Mouse (Mus musculus) lung, embryonic 15.5 days (tissue): ENCODE results near the gene Dock10. TPM values are rescaled to one million over a fixed set of nuclear protein-coding genes. Genes with fewer than 3 reads are reported as not detected.

Experiments used
- ATAC-seq: fragments of 200-750 bp; cut with Nextera tagmentation; 2 replicates; pipeline ENCODE4 v1.8.0; 2017; ENCODE audit warnings: moderate number of reproducible peaks, borderline replicate concordance; ENCODE audit not compliant: low FRiP score, low TSS enrichment; ENCODE audit errors: extremely low read depth
- H3K27ac ChIP-seq: fragments of 300-500 bp; sonication (generic); 2 replicates; pipeline ENCODE4 v1.5.1; 2015; ENCODE audit warnings: moderate library complexity, mild to moderate bottlenecking, inconsistent platforms
- H3K27me3 ChIP-seq: fragments of 300-500 bp; sonication (generic); 2 replicates; pipeline ENCODE4 v1.6.1; 2015; ENCODE audit warnings: inconsistent platforms
- H3K36me3 ChIP-seq: fragments of 300-500 bp; sonication (generic); 2 replicates; pipeline ENCODE4 v1.6.1; 2015; ENCODE audit warnings: inconsistent platforms
- H3K4me1 ChIP-seq: fragments of 300-500 bp; sonication (generic); 2 replicates; pipeline ENCODE4 v1.6.1; 2015; ENCODE audit warnings: inconsistent platforms
- H3K4me2 ChIP-seq: fragments of 300-500 bp; sonication (generic); 2 replicates; pipeline ENCODE4 v1.6.1; 2015; ENCODE audit warnings: inconsistent platforms, mild to moderate bottlenecking, moderate library complexity
- H3K4me3 ChIP-seq: fragments of 300-500 bp; sonication (generic); 2 replicates; pipeline ENCODE4 v1.5.1; 2015; ENCODE audit warnings: mild to moderate bottlenecking, inconsistent platforms
- H3K9ac ChIP-seq: fragments of 300-500 bp; sonication (generic); 2 replicates; pipeline ENCODE4 v1.6.1; 2015; ENCODE audit warnings: inconsistent platforms
- H3K9me3 ChIP-seq: fragments of 300-500 bp; sonication (generic); 2 replicates; pipeline ENCODE4 v1.6.1; 2016; ENCODE audit warnings: inconsistent platforms
- WGBS: fragments of 180-500 bp; shearing (Covaris S2); methylation state at CpG from one replicate; pipeline ENCODE4 v1.1.7; 2015; 5-methylcytosine and 5-hydroxymethylcytosine counted together
- polyA plus RNA-seq: library from polyadenylated mRNA; unstranded; fragments of >200 nt; fragmentation: Nextera tagmentation; extraction: Ambion mirVana; gene quantifications from 2 replicates; pipeline ENCODE4 v1.2.1, GENCODE M21; 2015

Dock10 gene
- 4.0 and 5.4 TPM in 2 replicates for polyA plus RNA-seq

DNA sequence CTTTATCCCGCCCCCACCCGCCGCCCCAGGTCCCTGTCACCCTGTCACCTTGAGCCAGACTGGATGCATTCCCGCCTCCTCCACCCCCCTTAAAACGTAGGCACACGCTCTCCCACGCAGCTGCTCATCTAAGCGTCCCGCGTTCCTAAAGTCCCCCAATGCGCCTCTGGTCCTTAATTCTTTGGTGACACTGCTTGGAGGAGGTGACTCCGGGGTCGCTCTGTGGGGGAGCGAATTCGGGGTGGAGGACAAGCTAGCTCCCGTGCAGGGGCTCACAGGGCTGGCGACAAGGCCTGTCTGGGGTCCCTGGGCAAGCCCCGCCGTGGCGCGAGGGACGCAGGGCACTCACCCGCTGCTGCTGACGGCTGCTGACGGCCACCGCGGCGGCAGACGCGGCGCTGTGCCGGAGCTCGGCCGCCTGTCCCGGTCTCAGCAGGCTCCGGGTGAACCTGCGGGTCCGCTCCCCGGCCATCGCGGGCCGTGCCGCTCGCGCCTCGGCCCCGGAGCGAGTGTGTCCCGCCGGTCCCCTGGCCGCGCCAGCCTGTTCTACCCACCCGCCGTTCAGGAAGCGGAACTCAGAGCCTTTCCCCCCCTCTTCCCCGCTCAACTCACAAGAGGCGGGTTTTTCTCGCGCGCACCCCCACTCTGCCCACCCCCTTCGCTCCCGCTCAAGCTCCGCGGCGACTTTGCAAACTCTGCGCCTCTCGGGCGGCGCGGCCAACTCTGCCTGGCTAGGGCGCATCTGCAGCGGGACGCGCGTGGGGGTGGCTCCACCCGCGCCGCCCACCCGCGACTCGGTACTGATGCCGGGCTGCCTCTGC is at the start of gene Dock10:
Gene Dock10, minus strand, starts transcription at position 551 of the 821 bp plus-strand sequence.
- peak within 1 kb of the TSS; percentile 38 for H3K9ac ChIP-seq
- peak; percentile 74; the same call in 1 of the 2 replicates for ATAC-seq

DNA sequence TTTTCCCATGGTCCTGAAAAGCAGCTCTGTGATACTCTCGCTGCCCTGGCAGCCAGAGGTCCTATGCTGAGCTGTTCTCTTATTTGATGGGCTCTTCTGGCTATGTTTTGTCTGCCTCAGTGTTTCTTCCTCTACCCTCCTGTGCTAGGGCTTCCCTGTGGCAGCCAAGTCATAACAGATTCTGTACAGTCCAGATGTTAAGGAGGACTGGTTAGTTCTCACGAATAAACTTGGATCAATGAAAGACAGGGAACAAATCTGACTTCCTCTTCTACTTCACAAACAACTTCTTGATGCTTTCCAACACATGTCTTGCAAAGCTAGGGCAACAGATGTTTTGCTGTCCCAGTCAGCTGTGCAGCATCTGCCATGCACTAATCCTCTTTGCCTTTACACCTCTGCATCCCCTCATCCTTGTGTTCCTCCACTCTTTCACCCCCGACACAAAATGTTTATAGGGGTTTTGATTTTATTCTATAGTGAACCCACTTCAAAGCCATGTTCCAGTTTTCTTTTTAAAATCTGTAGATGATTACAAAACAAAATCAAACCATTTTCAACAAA is 48.6 kb upstream of the Dock10 start:
- H3K4me1 ChIP-seq = no peaks in the 10 kb centered on the region
- H3K36me3 ChIP-seq = no peaks in the 10 kb centered on the region
- WGBS = 43% methylated on average over 3 of the region's 3 CpGs
- H3K4me2 ChIP-seq = no peak overlapping the region
- H3K27ac ChIP-seq = no peak overlapping the region
- H3K4me3 ChIP-seq = no peak overlapping the region
- peak; percentile 59 for ATAC-seq
- no peak overlapping the region for H3K9ac ChIP-seq
- no peaks in the 10 kb centered on the region for H3K27me3 ChIP-seq
- H3K9me3 ChIP-seq = no peaks in the 10 kb centered on the region

More for the DNA sequence above, at the start of gene Dock10:
- Histone ChIP-seq H3K27me3 (peaks cover 38% of the 10 kb centered on the region), H3K36me3 (no peaks in the 10 kb centered on the region), H3K27ac (no peak within 1 kb of the TSS), H3K4me3 (peak within 1 kb of the TSS; percentile 60), H3K4me2 (peak within 1 kb of the TSS; percentile 93), H3K9me3 (no peaks in the 10 kb centered on the region), H3K4me1 (peaks cover 15% of the 10 kb centered on the region)
- WGBS = under 1% methylated on average over 79 of the region's 82 CpGs

DNA sequence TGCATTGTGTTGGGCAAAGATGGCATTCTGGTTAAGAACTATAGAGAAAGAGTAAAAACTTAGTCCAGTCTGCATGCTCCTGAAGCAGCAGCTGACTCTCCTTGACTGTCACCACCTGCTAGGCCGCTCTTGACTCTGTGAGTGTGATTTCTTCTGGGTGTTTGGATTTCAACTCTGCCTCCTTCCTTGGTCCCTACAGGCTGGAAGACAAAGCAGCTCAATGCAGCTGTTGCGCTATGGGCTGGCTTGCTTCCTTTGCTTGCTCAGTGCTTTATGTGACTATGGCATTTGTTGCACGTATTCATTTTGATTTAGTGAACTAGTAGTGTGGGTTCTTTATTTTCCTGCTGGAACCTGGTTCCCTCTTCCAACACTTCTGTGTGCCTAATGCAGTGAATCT is 43.7 kb upstream of the Dock10 start:
- WGBS = 45% methylated on average over 3 of the region's 3 CpGs
- Histone ChIP-seq H3K4me3 (no peak overlapping the region), H3K27ac (no peak overlapping the region), H3K36me3 (no peaks in the 10 kb centered on the region), H3K4me1 (no peaks in the 10 kb centered on the region), H3K27me3 (no peaks in the 10 kb centered on the region), H3K9ac (no peak overlapping the region), H3K4me2 (no peak overlapping the region), H3K9me3 (no peaks in the 10 kb centered on the region)
- peak; percentile 46; the same call in 1 of the 2 replicates for ATAC-seq

DNA sequence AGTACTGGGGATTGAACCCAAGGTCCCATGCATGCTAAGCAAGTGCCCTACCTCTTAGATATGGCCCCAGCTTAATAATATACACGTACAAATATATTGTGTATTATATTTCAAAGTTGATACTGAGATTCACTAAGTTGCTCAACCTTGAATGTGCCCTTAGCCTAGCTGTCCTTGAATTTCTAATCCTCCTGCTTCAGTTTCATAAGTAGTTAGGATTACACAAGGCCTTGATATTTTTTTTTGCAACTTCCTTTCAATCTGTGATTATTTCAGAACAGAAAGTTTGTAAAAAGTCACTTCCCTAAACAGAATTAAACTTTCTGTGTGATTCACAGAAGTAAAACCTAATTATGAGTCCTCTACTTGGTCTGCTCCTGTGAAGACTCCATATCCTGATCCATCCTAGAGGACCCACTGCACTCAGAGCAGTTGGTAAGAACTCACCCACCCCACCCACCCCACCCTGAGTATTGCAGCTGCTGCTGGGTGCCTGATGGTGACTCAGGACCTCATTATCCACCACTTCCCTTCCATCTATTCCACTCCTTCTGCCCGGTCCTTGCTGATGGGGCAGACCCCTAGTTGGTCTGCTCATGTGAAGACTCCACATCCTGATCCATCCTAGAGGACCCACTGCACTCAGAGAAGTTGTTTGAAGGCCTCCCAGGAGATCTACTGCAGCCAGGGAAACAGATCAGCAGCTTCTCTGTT is 26.9 kb upstream of the Dock10 start:
- Histone ChIP-seq H3K27ac (no peak overlapping the region), H3K4me1 (no peaks in the 10 kb centered on the region), H3K36me3 (no peaks in the 10 kb centered on the region), H3K4me3 (no peak overlapping the region), H3K4me2 (no peak overlapping the region), H3K9me3 (no peaks in the 10 kb centered on the region), H3K9ac (no peak overlapping the region), H3K27me3 (no peaks in the 10 kb centered on the region)
- WGBS = 78% methylated on average over 2 of the region's 2 CpGs
- ATAC-seq = no peak

DNA sequence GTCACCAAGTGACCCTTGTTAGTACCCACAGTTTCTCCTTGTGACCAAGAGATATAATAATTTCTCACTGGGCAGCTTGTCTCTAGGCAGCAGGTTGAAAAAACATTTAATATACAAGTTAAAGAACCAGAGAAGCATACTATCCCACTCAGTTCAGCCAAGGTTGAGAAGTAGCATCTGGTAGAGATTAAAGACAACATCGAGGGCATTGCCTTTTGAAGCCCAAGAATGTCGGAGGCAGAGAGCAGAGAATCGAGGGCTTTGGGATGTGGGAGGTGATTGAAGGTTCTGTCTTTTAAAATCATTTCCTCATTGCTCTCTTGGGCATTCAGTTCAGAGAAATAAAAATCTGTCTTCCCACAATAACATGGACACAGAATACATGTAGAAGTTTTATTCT is 25.8 kb upstream of the Dock10 start:
- no peaks in the 10 kb centered on the region for H3K4me1 ChIP-seq
- H3K36me3 ChIP-seq = no peaks in the 10 kb centered on the region
- H3K4me2 ChIP-seq = no peak overlapping the region
- H3K27me3 ChIP-seq = no peaks in the 10 kb centered on the region
- H3K4me3 ChIP-seq = no peak overlapping the region
- no peak overlapping the region for H3K9ac ChIP-seq
- H3K9me3 ChIP-seq = no peaks in the 10 kb centered on the region
- 51% methylated on average over 3 of the region's 3 CpGs for WGBS
- H3K27ac ChIP-seq = no peak overlapping the region
- ATAC-seq = no peak

DNA sequence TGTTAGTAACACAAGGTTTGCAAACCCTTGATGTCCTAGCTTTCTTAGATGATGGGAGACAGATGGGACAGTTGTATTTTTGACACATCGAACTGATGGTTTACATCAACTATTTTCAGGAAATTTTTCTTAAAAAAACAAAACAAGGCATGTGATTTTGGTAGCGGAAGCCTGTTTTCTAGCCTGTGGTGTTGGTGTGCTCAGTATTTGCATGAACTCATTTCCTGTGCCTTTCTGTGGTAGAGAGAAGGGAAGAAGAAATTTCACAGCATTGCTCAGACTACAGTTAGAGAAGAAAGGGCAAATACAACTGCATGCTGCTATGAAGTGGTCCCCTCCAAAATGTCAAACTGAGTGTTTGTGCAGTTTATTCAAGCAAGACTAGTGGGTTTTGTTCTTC is 7.2 kb upstream of the Dock10 start:
- ATAC-seq = no peak
- Histone ChIP-seq H3K9me3 (no peaks in the 10 kb centered on the region), H3K9ac (no peak overlapping the region), H3K27ac (no peak overlapping the region), H3K4me1 (no peaks in the 10 kb centered on the region), H3K27me3 (no peaks in the 10 kb centered on the region), H3K36me3 (no peaks in the 10 kb centered on the region), H3K4me3 (no peak overlapping the region), H3K4me2 (no peak overlapping the region)
- WGBS = 75% methylated on average over 2 of the region's 2 CpGs

DNA sequence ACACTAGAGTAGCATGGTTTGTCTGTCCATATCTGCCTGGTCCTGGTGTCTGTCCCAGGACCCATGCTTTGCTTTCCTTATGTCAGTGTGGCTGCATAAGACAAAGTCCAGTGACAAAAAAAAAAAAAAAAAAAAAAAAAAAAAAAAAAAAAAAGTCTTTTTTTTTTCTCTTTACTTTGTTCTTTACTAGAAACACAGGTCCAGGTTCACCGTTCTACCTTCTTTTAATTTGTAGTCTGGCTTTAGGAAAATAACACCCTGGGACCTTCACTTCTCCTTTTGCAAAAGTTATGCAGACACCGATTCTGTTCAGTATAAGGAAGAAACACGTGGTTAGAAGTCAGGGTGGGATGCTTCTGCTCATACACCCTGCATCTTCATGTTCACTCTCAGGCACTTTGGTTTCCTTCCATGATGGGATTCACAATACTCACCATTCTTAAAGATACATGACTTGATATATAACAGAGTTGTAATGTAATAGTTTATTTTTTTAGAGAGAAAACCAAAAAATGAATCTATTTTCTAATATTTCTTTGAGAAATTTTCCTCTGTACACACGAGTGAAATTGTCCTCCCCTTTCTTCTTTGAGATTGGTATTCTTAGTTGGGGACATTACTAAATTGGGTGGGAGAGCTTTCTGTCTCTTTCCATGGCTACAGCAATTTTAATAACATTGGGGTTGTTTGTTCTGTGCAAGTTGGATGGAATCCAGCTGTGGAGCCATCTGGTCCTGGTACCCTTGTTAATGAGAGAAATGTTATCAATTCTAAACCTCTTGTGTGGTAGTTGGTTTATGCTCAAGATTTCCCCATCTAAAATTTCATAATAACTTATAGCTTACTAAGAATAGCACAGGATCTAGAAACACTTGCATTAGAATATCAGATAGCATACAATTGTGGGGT is 5.0 kb upstream of the Dock10 start:
- Histone ChIP-seq H3K9me3 (no peaks in the 10 kb centered on the region), H3K36me3 (no peaks in the 10 kb centered on the region), H3K9ac (no peak overlapping the region), H3K27me3 (peaks cover 19% of the 10 kb centered on the region), H3K4me1 (no peaks in the 10 kb centered on the region), H3K4me2 (no peak overlapping the region), H3K4me3 (no peak overlapping the region), H3K27ac (no peak overlapping the region)
- no peak for ATAC-seq
- WGBS = 55% methylated on average over 4 of the region's 4 CpGs

DNA sequence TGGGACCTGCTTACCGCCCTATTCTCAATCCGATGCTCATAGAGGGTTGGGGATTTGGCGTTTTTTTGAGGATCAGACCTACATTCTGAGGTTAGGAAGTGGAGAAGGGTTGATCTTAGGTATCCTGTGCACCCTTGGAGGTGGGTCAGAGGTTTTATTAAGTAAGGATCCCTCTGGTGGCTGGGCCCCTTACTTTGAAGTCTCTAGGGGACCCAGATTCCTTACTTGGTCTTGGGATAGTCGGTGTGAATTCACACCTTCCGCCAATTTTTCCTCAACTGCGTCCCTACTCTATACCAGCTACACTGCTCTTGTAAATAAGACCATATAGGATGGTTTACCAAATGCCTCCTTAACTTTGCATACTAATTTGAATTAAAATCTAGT is 464 bp upstream of the Dock10 start:
- Histone ChIP-seq H3K27ac (no peak overlapping the region), H3K9me3 (no peaks in the 10 kb centered on the region), H3K4me2 (peak overlapping the region; percentile 93), H3K36me3 (no peaks in the 10 kb centered on the region), H3K9ac (peak overlapping the region; percentile 38), H3K4me3 (peak overlapping the region; percentile 60), H3K27me3 (peaks cover 38% of the 10 kb centered on the region), H3K4me1 (peaks cover 15% of the 10 kb centered on the region)
- 10% methylated on average over 6 of the region's 6 CpGs for WGBS
- no peak for ATAC-seq

DNA sequence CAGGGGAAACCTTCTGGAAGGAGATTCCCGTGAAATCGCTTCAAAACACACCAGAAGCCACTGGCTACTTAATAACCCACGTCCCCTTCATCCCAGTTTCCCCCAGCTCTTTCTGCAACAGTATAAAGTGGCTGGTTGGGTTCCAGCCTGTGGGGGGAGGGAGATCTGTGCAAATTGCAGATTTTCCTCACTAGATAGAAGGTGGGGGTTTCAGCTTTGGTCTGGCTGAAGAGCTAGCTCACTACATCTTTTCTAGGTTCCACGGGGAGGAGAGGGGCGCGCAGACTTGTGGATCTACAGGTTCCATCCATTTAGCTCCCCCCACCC is 714 bp downstream of the Dock10 start:
- H3K27me3 ChIP-seq = peaks cover 38% of the 10 kb centered on the region
- peak overlapping the region; percentile 93 for H3K4me2 ChIP-seq
- H3K27ac ChIP-seq = no peak overlapping the region
- H3K4me3 ChIP-seq = peak overlapping the region; percentile 60
- 0% methylated on average over 6 of the region's 6 CpGs for WGBS
- H3K4me1 ChIP-seq = peaks cover 15% of the 10 kb centered on the region
- H3K9ac ChIP-seq = no peak overlapping the region; the same call in 1 of the 2 replicates
- H3K36me3 ChIP-seq = no peaks in the 10 kb centered on the region
- no peaks in the 10 kb centered on the region for H3K9me3 ChIP-seq
- 0 out of 2 replicates have a peak, but pooled peaks have one; percentile 13 for ATAC-seq

DNA sequence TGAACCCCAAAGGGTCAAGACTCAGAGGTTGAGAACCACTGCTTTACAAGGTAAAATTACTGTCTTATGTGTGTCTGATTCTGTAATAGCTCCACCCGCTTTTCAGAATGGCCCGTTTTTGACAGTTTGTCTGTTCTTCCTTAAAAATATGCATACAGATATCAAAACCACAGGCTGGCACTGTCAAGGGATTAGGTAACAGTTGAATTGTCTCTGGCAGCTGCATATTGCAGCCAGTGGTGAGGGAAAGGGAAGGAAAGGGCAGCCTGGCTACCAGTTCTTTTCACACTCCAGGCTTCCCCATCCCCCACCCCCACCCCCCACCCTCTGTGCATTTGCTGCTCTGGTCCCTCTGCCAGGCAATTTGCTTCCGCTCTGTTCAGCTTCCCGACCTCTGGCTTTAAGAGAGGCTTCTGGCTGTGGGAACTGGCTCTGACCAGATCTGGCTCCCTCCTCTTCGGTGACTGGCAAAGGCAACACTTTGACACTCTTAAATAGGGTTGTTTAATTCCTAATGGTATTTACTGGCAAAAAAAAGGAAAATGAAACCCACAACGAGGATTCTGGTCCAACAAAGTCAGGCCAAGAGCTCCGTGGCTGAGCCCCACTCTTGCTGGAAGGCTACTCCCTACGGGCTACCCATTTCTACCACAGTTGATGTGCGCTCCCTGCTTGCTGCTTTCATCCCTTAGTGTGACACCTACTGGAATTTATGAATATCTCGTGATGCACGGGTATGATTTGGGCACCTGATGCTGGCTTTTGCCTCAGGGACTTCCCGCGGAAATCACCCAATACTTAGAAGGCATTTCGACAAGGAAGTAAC is 1.3 kb downstream of the Dock10 start:
- Histone ChIP-seq H3K4me1 (peaks cover 15% of the 10 kb centered on the region), H3K9me3 (no peaks in the 10 kb centered on the region), H3K4me3 (peak overlapping the region; percentile 60), H3K4me2 (peak overlapping the region; percentile 93), H3K9ac (no peak overlapping the region), H3K27me3 (peaks cover 38% of the 10 kb centered on the region), H3K36me3 (no peaks in the 10 kb centered on the region), H3K27ac (no peak overlapping the region)
- 7% methylated on average over 14 of the region's 14 CpGs for WGBS
- ATAC-seq = peak; percentile 54; the same call in 1 of the 2 replicates

DNA sequence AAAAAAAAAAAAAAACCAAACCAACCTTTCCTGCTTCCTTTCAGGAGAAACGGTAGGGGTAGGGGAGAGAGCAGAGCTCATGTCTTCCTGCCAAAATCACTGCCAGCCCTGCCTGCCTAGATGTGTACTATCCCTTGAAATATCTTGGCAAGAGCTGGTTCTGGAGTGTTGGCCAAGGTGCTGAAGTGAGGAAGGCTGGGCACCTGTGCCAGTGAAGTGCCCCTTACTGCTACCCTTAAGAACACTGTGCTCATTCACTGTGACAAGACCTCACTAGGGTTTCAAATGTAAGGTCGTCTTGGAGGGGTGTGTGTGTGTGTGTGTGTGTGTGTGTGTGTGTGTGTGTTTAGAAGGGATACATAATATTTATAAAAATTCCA is 2.3 kb downstream of the Dock10 start:
- Histone ChIP-seq H3K27ac (no peak overlapping the region), H3K9me3 (no peaks in the 10 kb centered on the region), H3K4me3 (no peak overlapping the region), H3K36me3 (no peaks in the 10 kb centered on the region), H3K27me3 (peaks cover 38% of the 10 kb centered on the region), H3K4me1 (peaks cover 15% of the 10 kb centered on the region), H3K4me2 (no peak overlapping the region), H3K9ac (no peak overlapping the region)
- 29% methylated on average over 2 of the region's 2 CpGs for WGBS
- ATAC-seq = no peak
